30 mouse cellular contexts compared by ENCODE assay signal in the genomic region with DNA sequence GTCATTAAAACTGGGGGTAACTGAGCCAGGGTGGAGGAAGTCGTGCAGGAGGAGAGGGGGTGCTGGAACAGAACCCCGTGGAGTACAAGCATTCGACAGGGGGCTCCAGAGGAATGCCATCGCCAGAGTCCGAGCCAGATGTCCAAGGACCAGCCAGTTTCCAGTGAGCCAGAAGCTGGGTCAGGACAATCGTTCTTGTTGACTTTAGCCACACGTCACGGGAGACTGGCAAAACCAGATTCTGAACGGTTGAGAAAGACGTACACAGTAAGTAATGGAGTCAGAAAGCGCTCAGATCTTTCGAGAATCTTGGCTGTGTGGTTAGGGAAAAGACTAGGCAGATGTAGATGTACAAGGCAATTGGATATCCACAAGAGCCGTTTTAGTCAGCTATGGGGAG. TPM values are rescaled to one million over a fixed set of nuclear protein-coding genes. Genes with fewer than 3 reads are reported as not detected.
DNase-seq lines count a peak whose midpoint lies in the region; ATAC-seq and TF ChIP-seq lines count a peak whose summit lies in the region.
"Had no signal": no experiment of that assay in that cellular context is flagged by ENCODE, and none has a peak within 500 bp of the region (broad histone marks: within the 10 kb centered on the region; RNA-seq: fewer than 3 reads in every experiment).

No protein-coding gene starts in this region.

- H3K9me3 ChIP-seq in lung, embryonic 14.5 days (ENCODE audit: low read depth, low read length) = no peaks in the 10 kb centered on the region
- H3K9me3 ChIP-seq in ES-E14 (ENCODE audit: control insufficient read depth, insufficient read depth, low read depth, low read length) = no peaks in the 10 kb centered on the region
- H3K9me3 ChIP-seq: G1E; heart, embryonic 12.5 days; hindbrain, embryonic 10.5 days; limb, embryonic 12.5 days; liver, embryonic 13.5 days had no signal

- peak; percentile 64 for DNase-seq in lung, embryonic 14.5 days
- no peak for DNase-seq in lung, postnatal 14 days
- no peak for DNase-seq in ES-E14 (ENCODE audit: low read depth, low spot score)
- peak; percentile 67 for DNase-seq in lung, postnatal 25 days (ENCODE audit: low spot score)
- DNase-seq in kidney, postnatal 4 days = no peak
- no peak for DNase-seq in ovary, postnatal 36 days (ENCODE audit: low spot score)
- DNase-seq in spleen, adult 12 weeks (ENCODE audit: low spot score) = no peak
- DNase-seq: adrenal gland, postnatal 36 days; cerebellum, adult 9-10 months; gastrocnemius, postnatal 14 days; heart, adult 18-20 months; heart, postnatal 10 days; kidney, adult 9 months; kidney, postnatal 14 days; layer of hippocampus, postnatal 36 days; liver, embryonic 13.5 days; retina, postnatal 1 day; right cerebral cortex, postnatal 25 days had no signal

- in situ Hi-C loops in ES-E14 (cut with MboI; ENCODE audit: low sequenced_read_pairs in 2 of 2, unreplicated experiment in 2 of 2) = no loop called here

- H3K36me3 ChIP-seq in lung, embryonic 14.5 days (ENCODE audit: insufficient read depth) = no peaks in the 10 kb centered on the region
- H3K36me3 ChIP-seq in ES-E14 (ENCODE audit: control insufficient read depth, insufficient read depth, low read length, poor library complexity, severe bottlenecking) = no peaks in the 10 kb centered on the region
- H3K36me3 ChIP-seq: hindbrain, embryonic 10.5 days; liver, embryonic 13.5 days had no signal

- peak overlapping the region; percentile 29; the same call in 1 of the 2 replicates for H3K4me2 ChIP-seq in lung, embryonic 14.5 days
- H3K4me2 ChIP-seq: heart, embryonic 12.5 days; limb, embryonic 12.5 days; liver, embryonic 13.5 days had no signal

- H3K4me1 ChIP-seq in lung, embryonic 14.5 days (ENCODE audit: insufficient read depth) = no peaks in the 10 kb centered on the region
- H3K4me1 ChIP-seq in ES-E14 (ENCODE audit: control insufficient read depth in 2 of 2, insufficient read depth in 2 of 2, low read length in 2 of 2, poor library complexity in 1 of 2) = peaks cover 3 to 6% of the 10 kb centered on the region in 2 experiments; a peak in 3 of 4 replicates
- H3K4me1 ChIP-seq in embryonic fibroblast, embryonic 13.5 days (ENCODE audit: control insufficient read depth, insufficient read depth, low read length) = 0 out of 2 replicates have a peak, but pooled peaks cover 2% of the 10 kb centered on the region

- H3K9ac ChIP-seq in lung, embryonic 14.5 days = no peak overlapping the region; the same call in 1 of the 2 replicates
- peak overlapping the region; percentile 16; the same call in 1 of the 2 replicates for H3K9ac ChIP-seq in ES-E14 (ENCODE audit: insufficient read depth, low read depth, low read length, poor library complexity, severe bottlenecking)
- H3K9ac ChIP-seq: heart, embryonic 12.5 days; limb, embryonic 12.5 days; liver, embryonic 13.5 days had no signal

- no peaks in the 10 kb centered on the region for H3K27me3 ChIP-seq in lung, embryonic 14.5 days (ENCODE audit: insufficient read depth, low read length)
- H3K27me3 ChIP-seq: heart, embryonic 12.5 days; limb, embryonic 12.5 days; liver, embryonic 13.5 days; Patski had no signal

- no peak for TF ChIP-seq POLR2A in embryonic fibroblast, embryonic 13.5 days (IDR thresholded peaks at IDR 0.05; ENCODE audit: low read depth, low read length)

- peak overlapping the region; percentile 32; the same call in 1 of the 2 replicates for H3K27ac ChIP-seq in lung, embryonic 14.5 days (ENCODE audit: low read depth)
- H3K27ac ChIP-seq in ES-E14 (ENCODE audit: insufficient read depth, low read depth, low read length, poor library complexity, severe bottlenecking) = no peak overlapping the region
- H3K27ac ChIP-seq in embryonic fibroblast, embryonic 13.5 days (ENCODE audit: insufficient read depth, low read length) = peak overlapping the region; percentile 13
- H3K27ac ChIP-seq: hindbrain, embryonic 10.5 days; hindbrain, postnatal 0 days; layer of hippocampus, adult 2 months; limb, embryonic 12.5 days; liver, embryonic 13.5 days; macrophage had no signal

- H3K4me3 ChIP-seq in lung, embryonic 14.5 days (ENCODE audit: low read depth, low read length) = no peak overlapping the region
- H3K4me3 ChIP-seq in ES-E14 (ENCODE audit: insufficient read depth in 1 of 2, low read depth in 1 of 2, low read length in 2 of 2, poor library complexity in 1 of 2, severe bottlenecking in 1 of 2) = no peak overlapping the region
- H3K4me3 ChIP-seq in embryonic fibroblast, embryonic 13.5 days (ENCODE audit: insufficient read depth, low read length) = no peak overlapping the region
- H3K4me3 ChIP-seq: heart, embryonic 12.5 days; hindbrain, embryonic 10.5 days; layer of hippocampus, adult 2 months; limb, embryonic 12.5 days; liver, embryonic 13.5 days had no signal

- WGBS in lung, embryonic 14.5 days = 48% methylated on average over 13 of the region's 13 CpGs

- TF ChIP-seq CTCF in lung, embryonic 14.5 days (IDR thresholded peaks at IDR 0.05; ENCODE audit: low read depth) = no peak
- TF ChIP-seq CTCF in embryonic fibroblast, embryonic 13.5 days (IDR thresholded peaks at IDR 0.05; ENCODE audit: borderline replicate concordance, insufficient read depth, low read length) = no peak

- no peak for ATAC-seq in lung, embryonic 14.5 days (ENCODE audit: insufficient read depth)
- ATAC-seq: forebrain, embryonic 14.5 days; hindbrain, postnatal 0 days; intestine, embryonic 16.5 days; midbrain, embryonic 16.5 days; Patski had no signal

TF ChIP-seq in ES-E14, 5 proteins besides CTCF, POLR2A, EP300 and RAD21:
- TF ChIP-seq ZC3H11A (IDR thresholded peaks at IDR 0.05; ENCODE audit: borderline replicate concordance, low read depth, low read length) = no peak
- TF ChIP-seq HCFC1 (IDR thresholded peaks at IDR 0.05; ENCODE audit: borderline replicate concordance, insufficient read depth, low read length) = no peak
- no peak for TF ChIP-seq CHD2 (IDR thresholded peaks at IDR 0.05; ENCODE audit: low read depth, low read length)
- TF ChIP-seq ZNF384 (IDR thresholded peaks at IDR 0.05; ENCODE audit: low read depth, low read length) = no peak
- TF ChIP-seq MAFK (IDR thresholded peaks at IDR 0.05; ENCODE audit: insufficient read depth, low read depth, low read length) = no peak

RNA-seq across cellular contexts. Expression of a gene that starts 5.6 kb away (rescaled TPM):
- polyA plus RNA-seq in lung, embryonic 14.5 days (2014; fragmentation: Nextera tagmentation; extraction: Ambion mirVana) = 11.0 and 14.4 TPM in 2 replicates
- 5.9 and 6.3 TPM in 2 replicates for total RNA-seq in ES-E14 (2012; rRNA removed)
- 11.6 and 18.6 TPM in 2 replicates for polyA plus RNA-seq in embryonic fibroblast, embryonic 13.5 days (2011; ENCODE audit: insufficient read length, low read depth, missing spikeins)

RNA-seq across cellular contexts. Expression of a gene that starts 11.3 kb away (rescaled TPM):
- polyA plus RNA-seq in lung, embryonic 14.5 days (2014; fragmentation: Nextera tagmentation; extraction: Ambion mirVana) = 13.2 and 16.1 TPM in 2 replicates
- total RNA-seq in ES-E14 (2012; rRNA removed) = 36.1 and 47.5 TPM in 2 replicates
- polyA plus RNA-seq in embryonic fibroblast, embryonic 13.5 days (2011; ENCODE audit: insufficient read length, low read depth, missing spikeins) = 3.5 and 5.8 TPM in 2 replicates

Comparison
In these comparisons a context has a peak if more than half of its experiments do, and no peak if none do; other contexts are left out.
1. DNase-seq: peak in lung, embryonic 14.5 days (single experiment) and lung, postnatal 25 days (single experiment); none in lung, postnatal 14 days (single experiment), ES-E14 (single experiment), kidney, postnatal 4 days (0 of 2), ovary, postnatal 36 days (single experiment) and spleen, adult 12 weeks (single experiment).